Mouse (Mus musculus) heart, adult 18-20 months (tissue): ENCODE results near the gene Gm45062. TPM values are rescaled to one million over a fixed set of nuclear protein-coding genes. Genes with fewer than 3 reads are reported as not detected.

Experiments used
- DNase-seq, 2 experiments: peaks; one replicate each; pipeline ENCODE4 v3.0.0; 2021 to 2022; ENCODE audit warnings: mixed read lengths in 1 of 2
- total RNA-seq, 2 experiments: library from RNA; stranded (reverse); gene quantifications; 2 replicates each; pipeline ENCODE4 v1.2.3; 2021

Gene Gm45062
- total RNA-seq, 2 experiments from 2014 or later = not detected

DNA sequence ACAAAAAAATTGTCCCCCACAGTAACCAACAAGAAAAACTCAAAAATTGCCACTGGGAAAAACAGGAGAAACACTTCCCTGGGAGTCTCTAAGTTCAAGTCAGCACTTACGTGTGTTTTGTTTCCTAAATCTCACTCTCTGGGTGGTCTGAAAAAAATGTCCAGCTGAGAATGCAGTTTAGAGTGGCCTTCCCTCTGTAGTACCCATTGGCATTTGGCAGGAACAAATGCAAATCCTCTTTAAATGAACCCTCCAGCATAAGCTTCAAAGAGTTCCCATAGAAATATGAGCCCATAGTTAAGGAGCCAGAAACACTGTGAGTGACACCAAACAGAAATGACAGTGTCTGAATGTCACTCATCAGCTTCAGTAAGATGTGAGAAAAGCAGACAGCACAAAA is 219.9 kb downstream of the Gm45062 start:
- DNase-seq = no peak

DNA sequence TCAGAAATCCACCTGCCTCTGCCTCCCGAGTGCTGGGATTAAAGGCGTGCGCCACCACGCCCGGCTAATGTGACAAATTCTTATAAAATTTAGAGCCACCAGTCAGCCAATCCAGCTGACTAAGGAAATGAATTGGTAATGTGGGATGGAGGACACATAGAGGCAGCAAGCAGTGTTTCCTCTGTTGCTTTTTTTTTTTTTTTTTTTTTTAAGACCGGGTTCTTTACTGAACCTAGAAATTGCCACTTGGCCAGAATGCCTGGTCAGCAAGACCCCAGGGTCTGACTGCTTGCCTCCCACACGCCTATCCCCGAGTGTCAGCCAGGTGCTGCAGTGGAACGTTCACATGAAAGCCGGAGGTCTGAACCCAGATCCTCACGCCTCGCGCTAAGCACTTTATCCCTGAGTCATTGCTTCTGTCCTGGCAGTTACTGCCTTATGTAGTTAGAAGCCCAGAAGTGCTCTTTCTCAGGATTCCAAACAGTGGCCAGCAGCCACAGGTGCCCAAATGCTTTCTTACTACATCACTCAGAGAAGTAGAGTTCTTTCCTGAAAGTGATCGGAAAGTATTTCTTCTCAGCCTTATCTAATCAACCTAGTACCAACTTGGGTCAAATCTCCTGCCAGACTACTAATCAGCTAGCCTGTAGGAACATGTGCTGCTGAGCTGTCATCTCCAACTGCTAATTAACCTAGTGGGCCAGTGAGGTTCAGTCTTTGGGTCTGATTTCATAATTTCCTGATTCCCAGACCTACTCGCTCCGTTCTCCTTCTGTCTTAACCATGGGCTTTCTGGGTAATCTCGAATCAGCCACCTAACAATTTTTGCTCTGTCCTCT is 225.4 kb downstream of the Gm45062 start:
- no peak for DNase-seq

DNA sequence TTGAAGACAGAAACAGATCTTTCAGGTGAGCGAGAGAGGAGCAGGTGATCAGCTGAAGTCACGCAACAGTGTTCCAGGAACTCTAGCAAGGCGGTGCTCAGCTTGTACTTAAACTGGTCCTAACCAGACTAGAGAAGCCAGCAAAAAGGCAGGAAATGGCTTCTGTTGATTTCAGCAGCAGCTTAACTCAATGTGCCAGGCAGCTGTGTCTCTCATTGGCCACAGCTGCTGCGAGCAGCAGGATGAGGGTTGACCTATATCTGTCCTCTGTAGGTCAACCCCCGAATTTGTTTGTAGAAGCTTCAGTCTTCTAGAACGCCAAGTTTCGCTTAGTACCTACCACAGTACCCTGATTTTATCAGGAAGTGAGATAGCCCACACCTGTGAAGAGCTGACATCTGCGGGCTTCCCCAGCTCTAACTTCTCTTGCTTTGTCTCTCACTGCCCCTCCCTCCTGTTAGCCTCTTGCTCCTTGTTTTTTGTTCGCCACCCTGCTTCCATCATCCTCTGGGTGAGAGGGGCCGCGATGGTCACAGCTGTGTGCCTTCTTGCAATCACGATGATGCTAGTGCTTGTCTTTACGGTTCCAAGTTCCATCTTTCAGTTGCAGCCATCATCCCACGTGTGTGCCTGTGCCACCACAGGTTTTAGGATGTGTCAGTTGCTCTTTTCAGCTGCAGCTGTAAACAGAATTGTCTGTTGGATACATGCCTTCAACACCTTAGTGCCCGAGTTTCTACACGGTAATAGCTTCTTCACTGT is 226.3 kb downstream of the Gm45062 start:
- DNase-seq = peak in 1 of 2 experiments; percentile 53

DNA sequence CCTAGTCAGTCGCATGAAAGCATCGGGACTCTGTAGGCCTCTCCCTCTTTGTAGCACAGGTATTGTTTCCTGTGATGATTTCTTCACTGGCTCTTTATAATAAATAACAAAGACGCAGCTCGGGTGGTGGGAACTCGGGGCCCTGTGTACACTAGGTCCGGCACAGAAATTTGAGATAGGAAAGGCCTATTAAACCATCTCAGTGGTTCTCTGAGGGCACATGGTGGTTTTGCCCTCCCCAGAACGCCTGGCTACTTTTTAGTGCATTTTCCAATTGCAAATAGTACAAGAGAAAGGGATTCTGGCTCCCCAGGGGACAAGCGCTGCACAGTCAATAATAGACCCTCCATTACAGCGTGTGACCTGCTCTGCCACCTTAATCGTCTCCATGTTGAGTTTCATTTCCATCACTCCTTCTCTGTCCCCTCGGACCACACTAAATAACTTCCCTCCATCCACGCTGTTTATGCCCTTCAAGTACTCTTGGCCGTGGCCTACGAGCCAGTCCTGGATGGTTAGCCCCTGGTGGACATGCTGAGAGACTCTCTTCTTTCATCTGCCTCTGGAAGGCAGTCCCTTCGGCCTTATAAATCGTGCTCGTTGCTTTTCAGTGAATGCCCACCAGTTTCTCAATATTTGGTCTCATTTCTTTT is 227.3 kb downstream of the Gm45062 start:
- no peak for DNase-seq

DNA sequence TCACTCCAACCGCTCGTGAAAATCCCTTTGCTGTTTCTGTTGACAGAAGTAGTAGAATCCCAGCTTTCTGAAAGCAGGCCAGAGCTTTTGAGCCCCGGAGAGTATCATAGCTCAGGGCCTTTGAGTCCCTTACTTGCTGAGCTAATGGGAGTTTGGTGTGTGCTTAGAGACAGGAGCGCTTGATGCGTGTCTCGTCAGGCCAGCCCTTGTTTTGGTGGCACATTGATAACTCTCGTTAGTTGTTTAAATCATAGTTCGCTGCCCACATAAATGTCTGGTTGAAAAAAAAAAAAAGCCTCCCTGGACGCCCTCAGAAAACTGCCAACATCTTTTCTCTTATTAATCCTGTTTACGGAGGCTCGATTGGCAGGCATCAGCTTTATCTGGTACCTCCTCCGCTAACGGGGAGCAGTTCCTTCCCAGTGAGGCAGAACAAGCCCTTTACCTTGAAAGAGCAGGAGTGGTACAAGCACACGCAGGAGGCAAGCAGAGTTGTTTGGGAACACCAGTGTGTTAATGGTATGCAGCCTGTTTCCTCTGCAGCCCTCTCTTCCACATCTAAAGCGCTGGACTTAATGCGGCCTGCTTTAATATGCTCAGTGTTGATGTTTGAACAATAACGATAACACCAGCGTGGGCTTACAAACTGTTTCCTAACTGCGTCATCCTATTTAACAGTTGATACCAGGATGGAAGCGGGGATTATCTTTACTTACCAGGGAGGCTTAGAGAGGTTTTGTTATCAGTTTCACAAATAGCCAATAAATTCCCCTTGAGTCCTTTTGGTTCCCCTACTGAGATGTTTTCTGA is 228.0 kb downstream of the Gm45062 start:
- DNase-seq = no peak

DNA sequence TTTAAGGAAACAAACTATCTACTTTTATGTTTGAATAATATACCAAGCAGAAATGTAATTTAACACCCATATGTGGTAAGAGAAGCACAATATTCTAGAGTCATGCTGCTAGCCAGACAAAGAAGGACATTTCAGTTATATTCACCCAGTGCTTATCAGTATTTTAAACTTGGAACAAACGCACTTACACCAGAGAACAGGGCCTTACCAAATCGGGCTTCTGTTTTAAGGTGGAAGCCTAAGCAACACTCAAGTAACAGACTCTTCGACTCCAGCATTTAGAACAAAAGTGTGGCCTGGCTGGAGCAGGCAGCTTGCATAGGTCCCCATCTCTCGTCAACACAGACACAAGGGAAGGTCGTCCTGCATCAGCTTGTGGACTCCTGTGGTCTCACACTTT is 229.0 kb downstream of the Gm45062 start:
- DNase-seq = no peak

DNA sequence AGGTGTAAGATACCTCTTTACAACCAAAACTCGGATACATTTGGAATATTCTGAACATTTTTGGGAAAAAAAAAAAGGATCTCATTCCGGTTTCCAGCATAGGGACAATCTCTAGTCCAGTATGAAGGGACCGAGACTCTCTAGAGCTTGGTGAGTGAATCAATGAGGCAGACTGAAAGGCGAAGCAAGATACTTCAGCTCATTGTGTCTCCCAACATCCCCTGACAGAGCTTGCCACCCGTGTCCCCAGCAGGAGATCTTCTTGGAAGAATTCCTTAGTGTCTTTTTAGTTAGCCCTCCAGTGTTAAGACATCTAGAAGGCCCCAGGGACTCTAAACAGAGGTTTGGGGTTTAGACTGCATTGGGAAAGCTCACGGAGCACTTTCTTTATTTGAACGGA is 230.0 kb downstream of the Gm45062 start:
- no peak for DNase-seq

DNA sequence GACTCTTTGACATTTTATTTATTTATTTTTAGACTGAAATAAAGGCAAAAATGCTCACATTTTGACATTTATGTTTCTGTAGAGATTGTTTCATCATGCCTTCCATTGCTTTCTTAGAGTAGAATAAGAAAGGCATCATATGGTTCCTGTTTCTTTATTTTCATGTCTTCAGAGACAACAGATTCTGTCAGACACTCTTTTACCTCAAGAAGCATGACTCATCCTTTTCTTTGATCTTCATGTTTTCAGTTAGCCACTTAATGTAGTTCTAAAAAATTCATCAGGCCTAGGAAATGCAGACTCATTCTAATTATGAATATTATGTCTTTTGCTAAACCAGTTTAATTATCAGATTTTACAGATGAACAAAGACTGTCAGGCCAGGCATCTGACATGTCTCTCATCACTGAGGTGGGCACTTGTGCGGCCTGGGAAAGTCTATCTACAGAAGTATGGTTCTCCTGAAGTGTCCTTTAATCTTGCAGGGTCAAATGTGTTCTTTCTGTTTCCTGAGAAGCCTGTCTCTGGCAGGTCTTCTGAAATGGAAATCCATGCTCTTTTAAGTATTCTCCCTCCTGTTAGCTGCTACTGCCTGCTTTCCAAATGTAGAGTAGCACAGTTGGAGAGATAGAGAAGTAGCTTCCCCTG is 230.8 kb downstream of the Gm45062 start:
- DNase-seq = no peak

DNA sequence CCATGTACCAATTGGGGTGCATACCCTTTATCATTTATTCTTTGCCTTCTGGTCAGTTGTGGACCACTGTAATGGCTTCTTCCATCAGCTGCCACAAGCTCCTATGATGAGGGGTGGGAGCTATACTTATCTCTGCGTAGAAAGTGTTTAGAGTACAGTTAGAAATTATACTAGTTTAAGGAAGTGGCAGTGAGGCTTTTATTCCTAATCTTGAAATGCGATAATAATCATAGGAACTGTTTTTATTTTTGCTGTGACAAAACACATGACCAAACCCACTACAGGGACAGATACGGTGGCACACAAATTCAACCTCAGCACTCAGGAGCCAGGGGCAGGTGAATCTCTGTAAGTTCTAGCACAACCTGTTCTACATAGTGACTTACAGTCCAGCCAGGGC is 233.0 kb downstream of the Gm45062 start:
- DNase-seq = no peak

DNA sequence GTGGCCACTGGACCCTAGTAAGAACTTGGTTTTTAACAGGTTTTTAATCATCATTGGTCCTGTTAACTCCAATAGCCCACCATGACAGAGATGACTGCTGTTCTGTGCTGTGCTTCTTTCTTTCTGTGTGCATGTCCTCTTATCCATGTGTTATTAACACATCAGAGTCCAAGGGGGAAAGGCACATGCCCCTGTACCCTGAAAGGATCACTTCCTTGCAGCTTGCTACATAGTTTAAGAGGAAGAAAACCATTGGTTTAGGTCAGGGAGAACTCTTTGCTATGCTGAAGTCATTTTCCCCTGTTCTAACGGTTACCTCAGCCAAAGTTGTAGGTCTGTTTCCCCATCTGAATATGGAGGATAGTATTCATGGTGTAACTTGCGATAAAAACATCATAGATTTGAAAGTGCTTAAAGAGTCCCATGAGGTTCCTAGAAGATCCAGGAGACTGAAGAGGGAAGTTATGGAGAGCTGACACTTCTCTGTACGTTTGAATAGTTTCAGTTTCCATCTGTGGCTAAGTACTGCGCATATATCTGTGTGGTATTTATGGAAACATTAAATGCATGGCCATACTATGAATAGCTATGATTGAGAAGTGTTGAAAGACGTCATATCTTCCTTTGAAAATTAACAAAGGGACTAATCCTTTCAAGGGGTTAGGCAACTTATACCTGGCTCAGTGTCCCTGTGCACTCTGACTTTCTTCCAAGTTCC is 236.0 kb downstream of the Gm45062 start:
- DNase-seq = no peak

DNA sequence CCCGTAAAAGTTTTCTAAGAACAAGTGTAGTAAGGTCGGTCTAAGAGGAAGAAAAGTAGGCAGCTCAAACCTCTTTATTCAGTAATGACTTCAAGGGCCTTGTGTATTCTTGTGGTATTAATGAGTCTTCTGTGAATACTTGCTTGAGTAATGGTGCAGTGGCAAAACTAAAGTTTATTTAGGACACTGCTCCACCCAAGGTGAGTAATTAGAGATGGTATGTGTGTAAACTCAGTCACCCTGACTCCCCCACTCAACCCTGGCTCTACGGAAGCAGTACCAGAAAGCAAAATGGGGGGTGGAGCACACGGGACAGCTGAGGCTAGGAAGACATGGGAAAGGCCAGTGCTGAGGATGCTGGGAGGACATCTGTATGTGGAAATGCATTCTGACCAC is 236.6 kb downstream of the Gm45062 start:
- DNase-seq = no peak

DNA sequence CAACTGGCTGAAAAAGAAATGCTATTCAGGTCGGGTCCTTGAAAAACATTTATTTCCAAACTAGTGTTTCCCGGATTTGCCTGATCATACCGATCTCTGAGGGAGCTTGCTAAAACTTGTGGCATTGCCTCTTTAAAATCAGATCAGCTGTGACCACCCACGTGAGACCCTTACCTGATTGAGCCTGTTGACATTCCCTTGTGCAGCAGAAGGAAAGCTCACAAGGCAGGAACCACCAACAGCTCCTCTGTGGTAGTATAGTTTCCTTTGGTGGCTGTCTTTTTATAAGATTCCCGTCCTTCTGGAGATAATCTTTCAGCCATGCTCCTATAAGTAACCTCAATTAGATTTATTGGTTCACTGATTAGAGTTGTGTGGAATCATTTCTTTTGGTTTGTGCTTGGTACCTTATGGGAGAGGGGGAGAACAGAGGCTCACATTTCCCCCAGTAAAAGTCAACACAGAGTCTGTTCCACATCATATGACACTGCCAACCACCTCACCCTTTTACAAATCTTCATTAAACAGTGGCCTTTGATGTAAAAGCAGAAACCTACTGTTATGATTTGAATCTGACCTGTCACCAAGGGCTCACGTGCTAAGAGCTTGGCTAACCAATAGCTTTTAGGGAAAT is 238.1 kb downstream of the Gm45062 start:
- DNase-seq = no peak

DNA sequence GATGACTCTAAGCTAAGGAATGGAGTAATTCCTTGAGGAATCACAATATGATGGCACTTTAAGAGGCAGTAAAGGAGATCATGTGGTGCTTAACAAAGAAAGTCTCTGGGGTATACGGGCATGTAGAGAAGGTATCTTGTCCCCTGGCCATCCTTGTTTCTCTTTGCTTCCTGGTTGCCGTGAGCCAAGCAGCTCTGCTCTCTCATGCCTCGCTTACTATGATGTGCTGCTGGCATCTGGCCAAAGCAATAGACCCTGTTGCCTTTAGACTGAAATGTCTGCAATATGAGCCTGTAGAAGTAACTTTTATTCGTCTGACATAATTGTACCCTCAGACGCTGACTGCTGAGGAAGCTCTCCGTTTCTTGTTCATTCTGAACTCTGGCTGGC is 238.6 kb downstream of the Gm45062 start:
- no peak for DNase-seq

DNA sequence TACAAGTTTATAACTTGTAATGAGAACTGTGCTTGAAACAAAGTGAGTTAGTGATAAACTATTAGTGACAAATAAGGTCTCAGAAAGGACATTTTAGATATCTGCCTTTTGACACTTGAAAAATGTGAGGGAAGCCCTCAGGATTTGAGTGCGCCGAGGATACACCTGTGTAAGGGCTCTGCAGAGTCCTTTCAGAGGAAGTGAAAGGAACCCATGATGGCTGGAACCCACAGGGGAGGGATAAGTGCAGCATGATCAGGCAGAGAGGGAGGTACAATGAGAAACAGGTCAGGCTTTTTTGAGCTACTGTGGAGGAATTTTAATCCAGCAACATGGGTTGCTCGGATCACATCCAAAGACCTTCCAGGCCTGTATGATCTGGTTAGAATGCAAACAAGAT is 239.7 kb downstream of the Gm45062 start:
- DNase-seq = no peak

DNA sequence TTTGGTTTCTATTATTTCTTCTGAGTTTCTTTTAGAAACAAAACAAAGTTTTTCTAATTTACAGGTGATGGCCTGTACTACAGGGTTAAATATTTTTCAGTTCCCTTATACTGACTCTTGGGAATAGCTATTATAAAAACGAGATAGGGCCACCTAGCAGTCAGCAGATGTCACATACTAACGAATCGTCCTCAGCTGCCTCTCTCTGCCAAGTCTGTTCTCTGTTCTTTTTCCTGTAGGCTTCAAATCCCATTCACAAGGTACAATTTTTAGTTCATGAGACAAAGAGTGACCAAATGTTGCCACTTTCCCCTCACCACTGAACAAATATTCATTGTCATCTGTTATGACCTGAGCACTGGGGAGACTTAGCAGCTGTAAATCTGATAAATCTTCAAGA is 244.7 kb downstream of the Gm45062 start:
- DNase-seq = no peak

DNA sequence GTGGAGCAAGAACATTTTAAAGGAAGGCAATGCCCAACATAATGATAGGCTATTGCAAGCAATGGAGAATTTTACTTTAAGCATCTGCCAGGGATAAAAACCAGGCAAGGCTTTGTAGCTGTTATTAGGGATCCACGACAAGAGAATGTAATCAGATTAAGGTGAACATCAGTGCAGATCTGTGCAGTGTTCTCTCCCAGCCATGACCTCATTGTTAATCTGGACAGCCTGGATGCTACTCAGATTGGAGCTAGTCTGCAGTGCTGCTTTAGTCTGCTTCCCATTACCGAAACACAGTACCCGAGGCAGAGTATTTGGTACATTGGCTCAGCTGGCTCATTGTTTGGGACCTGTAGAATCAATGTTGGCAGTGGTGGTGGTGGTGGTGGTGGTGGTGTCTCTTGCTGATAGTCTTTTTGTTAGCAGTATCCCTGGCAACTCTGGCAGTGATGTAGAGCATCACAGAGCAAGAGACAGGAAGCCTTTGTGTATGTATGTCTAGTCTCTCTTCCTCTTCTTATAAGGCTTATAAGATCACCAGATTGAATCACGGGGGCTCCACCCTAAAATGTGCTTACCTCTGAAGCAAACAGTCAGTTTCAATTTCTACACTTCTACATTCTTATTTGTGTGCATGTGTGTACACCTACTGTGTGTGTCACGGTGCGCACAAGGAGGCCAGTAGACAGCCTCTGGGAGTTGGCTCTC is 245.4 kb downstream of the Gm45062 start:
- no peak for DNase-seq

DNA sequence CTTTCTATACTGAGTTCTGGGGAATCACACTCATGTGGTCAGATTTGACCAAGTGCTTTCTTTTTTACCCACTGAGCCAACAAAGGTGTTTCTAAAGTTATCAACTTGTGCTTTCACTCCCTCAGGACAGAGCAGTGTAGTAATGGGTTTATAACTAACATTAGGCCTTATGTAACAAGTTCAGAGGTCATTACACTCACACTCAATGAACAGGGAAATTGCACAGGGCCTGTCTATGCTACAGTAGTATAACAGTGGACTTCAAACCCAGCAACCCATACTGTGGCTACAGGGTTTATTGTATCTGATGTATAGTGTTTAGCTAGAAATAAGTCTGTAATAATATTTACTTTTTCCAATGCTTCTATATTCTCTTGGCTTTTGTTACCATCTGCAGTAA is 247.4 kb downstream of the Gm45062 start:
- DNase-seq = no peak

DNA sequence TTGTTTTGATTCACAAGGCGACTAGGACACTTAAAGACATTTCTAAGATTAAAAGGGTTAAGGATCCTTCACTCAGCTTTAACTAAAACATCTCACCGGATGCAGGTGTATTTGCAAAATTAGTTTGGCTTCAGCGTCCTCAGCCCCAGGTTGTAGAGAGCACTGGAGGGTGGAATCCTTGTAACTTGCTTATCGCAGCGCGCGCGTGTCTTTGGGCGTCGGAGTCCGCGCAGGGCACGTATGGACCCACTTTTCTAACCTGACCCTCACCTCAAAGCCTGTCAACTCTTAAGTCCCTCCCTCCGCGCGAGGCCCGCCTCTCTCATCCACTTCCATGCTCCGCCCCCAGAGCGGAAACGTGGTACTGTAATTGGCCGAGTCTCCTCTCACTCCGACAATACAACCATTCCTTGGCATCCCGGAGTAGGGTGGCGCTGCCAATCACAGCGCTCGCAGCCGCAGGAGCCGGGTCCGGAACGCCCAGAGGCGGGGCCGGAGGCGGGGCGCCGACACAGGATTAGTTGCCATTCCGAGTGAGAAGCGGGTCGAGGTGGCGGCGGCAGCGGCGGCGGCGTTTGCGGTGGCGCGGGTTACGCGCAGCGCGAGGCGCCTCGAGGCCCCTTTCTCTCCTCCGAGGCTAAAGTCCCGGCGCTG is 249.8 kb downstream of the Gm45062 start:
- peak; percentile 99 to 100 for DNase-seq

DNA sequence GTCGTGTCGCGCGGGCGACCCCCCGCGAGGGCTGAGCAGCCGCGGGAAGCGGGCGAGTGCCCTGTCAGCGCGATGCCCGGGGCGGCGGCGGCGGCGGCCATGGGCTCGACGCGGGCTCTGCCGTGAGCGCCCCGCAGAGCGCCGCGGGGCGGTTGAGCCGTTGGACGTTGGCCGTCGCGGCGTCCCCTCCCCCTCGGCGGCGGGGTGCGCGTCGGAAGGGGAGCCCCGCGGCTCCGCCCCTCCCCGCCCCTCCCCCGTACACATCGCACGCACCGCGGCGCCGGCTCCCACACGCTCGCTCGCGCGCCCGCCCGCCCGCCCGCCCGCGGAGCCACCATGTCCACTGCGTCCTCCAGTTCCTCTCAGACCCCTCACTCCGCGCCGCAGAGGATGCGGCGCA is 250.3 kb downstream of the Gm45062 start, which contains the start of gene Glcci1:
Gene Glcci1 (plus strand): TSS at position 50 of the 400 bp plus-strand sequence.
- peak in 1 of 2 experiments; percentile 77 for DNase-seq
